Mouse (Mus musculus) cerebellum, adult 11 months (tissue): ENCODE measurements at regions not wholly inside any gene's neighbourhood (a gene's known extent, or its start where the extent isn't known, plus 50 kb on each side); places are given as distances from the start of the nearest gene placed in this dataset.

Source experiments
- DNase-seq: peaks from one replicate; pipeline ENCODE4 v3.0.0; 2022

DNA sequence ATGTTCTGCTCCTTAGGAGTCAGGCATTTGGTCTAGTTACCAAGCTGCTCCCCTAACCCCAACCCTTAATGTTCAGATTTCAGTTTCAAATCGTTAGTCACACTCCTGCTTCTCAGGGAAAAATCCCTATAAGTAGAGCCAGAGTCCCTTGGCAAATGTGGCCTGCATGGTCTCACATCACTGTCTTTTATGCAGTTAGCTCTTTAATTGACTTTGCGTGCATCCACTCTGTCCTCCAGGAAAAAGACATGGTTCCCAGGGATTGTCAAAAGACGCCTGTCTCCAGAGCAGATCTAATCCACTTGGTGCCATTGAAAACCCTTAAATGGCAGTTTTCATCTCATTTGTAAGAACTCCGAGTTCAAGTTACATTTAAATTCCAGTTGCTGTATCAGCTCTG lies 256.3 kb upstream of the Lyplal1 start:
- no peak for DNase-seq

DNA sequence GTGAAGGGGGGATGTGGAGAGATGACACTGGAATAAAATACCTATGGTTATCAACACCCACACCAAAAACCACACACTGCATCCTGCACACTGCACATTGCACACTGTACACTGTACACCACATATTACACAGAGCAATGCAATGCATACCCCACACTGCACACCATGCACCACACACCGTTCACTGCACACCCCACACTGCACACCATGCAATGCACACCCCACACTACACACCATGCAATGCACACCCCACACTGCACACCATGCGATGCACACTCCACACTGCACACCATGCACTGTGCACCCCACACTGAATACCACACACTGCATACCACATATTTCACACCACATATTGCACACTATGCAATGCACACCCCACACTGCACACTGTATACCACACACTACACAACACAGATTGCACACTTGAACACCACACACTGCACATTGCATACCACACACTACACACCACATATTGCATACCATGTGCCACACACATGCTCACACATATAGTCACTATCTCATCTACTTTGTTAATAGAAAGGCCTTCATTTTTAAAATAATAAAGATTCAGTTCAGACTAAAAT lies 255.8 kb upstream of the Lyplal1 start:
- no peak for DNase-seq

DNA sequence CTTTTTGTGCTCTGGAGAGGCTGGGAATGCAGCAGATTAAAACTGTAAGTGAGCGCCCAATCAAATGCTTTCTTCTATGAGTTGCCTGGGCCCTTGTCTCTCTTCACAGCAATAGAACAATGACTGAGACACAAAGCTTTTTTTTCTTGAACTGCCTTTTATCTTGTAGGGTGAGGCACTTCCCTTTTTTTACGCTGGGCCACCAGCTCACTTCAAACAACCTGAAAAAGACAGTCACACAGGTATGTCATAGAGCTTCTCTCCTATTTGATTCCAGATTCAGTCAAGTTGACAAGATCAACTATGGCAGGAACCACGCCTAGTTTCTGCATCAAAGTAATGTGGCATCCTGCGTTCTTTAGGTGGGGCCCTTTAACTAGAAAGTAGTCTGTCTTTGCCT lies 246.2 kb upstream of the Lyplal1 start:
- DNase-seq: no peak

DNA sequence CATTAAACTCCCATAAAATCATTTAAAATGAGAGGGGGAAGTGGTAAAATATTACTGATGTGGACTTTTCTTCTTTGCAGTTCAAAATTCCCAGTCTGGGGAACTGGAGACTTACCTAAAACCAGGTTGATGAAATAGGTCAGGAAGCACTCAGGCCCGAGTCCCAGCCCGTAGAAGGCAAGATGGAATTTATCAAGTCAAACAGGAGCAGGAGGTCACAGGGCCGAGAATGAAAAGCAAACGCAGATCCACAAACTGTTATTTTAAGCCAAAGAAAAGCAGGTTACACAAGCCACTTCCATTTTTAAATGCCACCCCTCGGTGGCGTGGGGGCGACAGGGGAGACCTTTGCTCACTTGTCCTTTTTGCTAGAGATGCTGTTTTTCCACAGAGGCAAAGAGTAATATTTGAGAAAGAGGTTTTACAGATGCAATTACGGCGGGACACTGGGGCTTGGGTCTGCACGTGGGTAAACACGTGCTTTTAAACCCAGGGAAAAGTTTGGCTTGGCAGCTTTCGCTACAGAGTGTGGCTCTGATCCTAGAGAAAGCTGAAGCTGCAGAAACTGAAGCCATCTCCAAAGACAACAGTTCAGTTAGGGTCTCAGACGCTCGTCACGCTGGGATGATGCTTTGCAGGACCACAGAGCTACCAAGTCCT lies 241.0 kb upstream of the Lyplal1 start:
- DNase-seq: no peak

DNA sequence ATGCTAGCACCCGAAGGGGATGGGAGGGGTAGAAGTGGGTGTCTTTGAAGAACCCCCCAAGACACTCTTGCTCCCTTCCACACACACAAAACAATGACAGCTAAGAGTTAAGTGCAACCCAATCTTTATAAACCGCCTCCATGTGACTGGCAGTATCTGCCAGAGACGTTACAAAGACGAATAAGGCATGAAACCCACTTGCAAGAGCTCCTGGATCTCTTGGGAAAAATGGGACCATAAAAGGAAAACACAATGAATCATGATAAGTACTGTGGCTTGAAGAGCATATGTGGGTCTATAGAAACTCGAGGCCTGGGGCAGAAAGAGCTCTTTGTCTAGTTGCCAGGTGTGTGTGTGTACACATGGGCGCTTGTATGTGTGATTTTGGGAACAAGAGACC lies 237.6 kb upstream of the Lyplal1 start:
- no peak for DNase-seq

DNA sequence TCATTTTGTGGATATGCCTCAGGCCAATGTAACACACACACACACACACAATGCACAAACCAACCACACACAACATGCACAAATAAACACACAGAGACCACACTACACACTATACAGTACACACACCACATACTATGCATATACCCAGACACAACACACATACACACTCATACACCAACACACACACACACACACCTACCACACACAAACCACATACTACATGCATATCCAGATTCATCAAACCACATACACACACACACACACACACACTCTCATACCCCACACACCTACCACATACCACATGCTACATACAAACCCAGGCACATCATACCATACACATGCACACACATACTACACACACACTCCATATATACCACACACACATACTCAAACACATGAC lies 237.0 kb upstream of the Lyplal1 start:
- DNase-seq: no peak

DNA sequence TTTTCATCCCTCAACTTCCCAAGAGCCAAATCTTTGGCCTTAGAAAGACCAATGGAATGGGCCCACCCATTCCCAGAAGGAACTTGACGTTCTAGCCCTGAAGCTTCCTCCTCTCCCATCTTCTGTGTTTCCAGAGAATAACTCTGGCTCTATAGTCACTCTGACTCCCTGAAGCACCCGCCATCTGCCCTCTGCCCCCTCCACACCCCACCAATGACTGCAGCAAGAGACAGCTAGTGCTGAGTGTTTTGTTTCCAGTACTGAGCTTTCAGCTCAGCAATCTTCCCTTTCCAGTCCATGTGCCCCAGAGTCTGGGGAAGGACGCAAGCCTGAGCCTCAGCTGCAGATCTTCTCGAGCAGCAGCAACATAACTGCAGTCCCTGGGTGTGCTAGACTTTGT lies 233.3 kb upstream of the Lyplal1 start:
- DNase-seq: no peak

DNA sequence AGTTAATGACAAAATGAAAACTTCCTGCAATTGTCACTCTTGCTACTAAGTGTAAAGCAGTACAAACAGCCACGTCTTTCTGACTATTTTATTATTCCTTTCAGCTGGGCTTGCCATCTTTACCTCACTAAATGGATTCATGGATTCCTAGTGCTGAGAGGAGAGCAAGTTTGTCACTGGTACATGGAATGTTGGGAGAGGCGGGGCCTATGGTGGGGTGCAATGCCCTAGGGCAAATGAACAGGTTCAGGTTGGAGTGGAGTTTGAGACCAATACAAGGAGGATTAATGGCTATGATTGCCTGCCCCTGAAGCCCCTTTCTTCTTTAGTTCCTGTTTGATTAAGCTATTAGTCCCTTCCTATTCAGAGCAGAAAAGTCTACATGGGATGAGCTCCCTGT lies 232.9 kb upstream of the Lyplal1 start:
- DNase-seq: no peak

DNA sequence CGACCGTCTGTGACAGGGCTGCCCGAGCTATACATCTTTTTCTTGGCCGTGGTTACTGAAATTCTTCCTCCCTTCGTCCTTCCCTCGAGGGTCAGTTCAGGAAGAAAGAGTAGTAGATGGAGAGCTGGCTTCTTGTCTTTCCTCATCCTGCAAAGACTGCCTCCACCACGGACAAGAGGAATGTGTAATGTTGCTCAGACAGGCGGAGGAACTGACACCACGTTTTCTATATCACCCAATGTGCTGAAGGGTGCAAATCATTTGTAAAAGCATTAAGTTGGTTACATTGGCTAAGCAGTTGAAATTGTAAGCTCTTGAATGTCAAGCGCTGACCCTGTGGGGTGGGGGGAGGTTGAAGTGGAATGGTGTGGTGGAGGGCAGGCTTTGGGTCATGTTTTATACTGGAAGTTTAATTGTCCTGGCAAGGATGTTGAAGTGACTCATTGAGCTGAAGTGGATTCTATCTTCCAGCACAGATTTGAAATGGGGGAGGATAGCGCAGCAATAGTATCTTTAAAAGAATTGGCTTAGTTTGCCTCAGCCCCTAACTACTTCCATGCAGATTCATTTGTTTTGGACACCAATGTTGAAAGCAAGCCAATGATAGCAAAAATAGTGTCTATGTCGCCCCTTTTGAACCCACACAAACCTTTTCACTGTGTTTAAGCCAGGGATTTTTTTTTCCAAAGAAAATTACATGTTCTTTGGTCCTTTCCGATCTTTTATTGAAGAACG lies 230.5 kb upstream of the Lyplal1 start:
- no peak for DNase-seq

DNA sequence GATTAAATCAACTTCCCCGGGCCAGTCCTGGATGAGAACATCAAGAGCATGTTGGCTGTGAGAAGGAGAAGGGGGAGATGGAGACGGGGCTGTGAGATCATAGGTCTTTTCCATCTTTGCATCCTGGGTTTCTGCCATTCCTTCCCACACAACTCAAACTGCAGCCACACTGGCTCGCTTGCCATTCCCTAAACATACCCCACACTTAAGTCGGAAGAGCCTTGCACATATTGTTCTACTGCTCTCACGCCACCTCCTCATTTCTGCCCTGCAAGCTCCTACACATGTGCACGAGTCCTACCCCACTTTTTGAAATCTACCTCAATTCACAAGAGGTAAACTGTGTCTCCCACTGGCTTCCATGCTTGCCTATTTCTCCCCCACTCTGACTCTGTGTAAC lies 228.3 kb upstream of the Lyplal1 start:
- no peak for DNase-seq

DNA sequence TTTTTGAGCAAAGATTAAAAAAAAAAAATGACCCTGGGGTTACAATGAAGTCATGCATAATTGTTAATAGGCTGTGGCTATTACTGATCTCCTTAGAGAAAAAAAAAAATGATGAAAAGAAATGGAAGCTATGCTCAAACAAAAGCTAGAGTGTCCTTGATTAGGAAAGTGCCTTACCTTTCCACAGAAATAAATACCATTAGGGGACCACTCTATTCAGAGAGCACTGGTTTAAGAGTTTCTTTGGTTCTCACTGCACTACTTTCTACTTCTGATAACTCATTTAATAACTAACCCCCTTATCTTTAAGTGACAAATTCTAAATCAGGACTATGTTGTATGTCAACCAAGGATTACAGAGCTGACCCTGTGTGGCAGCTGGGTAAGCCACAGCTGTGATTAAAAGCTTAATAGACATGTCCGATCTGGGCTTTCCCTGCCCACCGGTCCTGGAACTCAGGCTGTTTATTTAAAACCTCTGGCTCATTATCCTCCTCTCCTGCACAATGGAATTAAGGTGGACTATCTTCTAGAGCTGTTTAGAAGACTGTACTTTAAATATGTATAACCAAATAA lies 225.9 kb upstream of the Lyplal1 start:
- no peak for DNase-seq

DNA sequence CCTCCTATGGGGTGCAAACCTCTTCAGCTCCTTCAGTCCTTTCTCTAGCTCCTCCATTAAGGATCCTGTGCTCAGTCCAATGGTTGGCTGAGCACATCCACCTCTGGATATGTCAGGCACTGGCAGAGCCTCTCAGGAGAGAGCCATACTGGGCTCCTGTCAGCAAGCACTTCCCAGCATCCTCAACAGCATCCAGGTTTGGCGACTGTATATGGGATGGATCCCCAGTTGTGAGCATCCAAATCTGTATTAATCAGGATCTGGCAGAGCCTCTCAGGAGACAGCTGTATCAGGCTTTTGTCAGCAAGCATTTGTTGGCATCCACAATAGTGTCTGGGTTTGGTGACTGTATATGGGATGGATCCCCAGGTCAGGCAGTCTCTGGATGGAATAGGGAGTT lies 225.3 kb upstream of the Lyplal1 start:
- no peak for DNase-seq

DNA sequence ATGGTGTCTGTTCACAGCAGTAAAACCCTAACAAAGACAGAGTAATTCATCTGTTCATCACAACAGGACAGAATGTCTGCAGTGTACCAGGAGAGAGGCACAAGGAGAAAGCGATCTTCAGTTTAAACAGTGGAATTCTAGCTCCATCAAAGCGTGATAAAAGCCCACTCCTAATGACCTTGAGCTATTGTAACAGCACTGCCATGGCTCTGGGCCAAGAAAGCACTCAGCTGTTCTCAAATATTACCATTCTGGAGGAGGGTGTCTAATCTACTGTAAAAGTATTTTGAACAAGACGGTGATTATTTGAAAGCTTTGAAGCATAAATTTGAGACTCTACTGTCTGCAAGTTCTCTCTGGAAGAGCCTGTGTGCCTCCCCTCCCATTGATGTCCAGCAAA lies 224.8 kb upstream of the Lyplal1 start:
- no peak for DNase-seq

DNA sequence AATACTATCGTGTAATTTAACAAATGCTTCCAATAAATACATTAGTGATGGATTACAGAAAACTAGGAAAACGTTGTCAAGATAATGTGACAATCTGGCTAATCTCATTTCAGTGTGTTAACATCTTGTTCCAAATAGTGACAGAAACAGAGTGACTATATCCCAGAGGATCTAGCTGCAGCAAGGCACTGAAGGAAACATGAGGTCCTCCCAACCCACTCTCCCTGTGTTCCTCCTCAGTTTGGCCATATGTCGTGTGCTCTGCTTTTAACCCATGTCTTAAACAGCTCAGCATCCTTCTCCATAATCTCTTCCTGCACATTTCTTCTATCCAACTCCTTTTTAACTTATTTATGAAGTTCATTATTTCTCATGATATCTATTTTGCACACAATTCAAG lies 223.6 kb upstream of the Lyplal1 start:
- DNase-seq: no peak

DNA sequence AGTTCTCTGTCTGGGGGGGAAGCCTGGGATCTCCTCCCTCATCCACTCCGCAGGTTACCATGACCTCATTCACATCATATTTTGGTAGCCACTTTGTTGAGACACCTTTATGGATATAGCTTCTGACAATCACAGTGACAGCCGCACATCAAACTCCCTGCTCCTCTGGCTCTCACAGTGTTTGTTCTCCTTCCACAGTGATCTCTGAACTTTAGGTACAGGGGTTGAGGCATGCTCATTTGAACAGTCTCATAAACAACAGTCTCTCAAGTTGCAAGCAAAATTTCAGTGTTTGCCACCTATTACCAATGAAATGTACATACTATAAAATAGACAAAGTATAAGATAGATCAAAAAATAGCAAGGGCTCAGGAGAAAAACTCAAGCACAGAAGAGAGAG lies 200.2 kb upstream of the Lyplal1 start:
- no peak for DNase-seq

DNA sequence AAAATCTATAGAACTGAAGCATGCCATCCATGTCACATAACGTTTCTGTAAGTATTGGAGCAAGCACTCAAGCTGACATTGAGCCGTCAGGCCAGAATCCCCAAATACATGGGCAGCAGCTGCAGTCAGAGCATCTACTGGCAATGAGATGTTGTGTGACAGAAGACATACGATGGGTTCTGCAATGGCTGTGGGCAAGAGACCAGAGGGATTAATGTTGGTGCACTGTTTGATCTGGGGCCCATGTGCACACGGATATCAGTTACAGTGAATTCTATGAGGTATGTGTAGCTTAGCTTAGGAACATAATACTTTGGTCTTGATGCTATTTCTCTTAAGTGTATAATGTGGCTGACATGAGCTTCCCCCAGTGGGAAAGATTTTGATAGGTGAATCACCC lies 197.1 kb upstream of the Lyplal1 start:
- DNase-seq: no peak

DNA sequence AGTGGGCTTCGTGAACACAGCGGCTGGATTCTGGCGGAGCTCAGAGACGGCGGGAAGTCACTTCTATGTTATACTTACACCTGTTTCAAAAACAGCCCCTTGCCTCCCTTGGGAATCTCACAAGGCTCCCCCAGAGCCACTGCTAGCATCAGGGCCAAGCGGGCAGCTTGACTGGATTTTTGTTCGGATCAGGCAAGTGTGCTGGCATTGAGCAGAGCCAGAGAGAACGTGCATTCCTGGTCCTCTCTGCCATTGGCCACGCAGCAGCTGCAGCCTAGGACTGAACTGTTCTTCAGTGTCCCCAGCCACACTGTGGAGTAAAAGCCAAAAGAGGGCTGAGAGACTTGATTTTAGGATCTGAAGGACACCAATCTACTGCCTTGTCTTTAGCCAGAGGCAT lies 195.6 kb upstream of the Lyplal1 start:
- no peak for DNase-seq

DNA sequence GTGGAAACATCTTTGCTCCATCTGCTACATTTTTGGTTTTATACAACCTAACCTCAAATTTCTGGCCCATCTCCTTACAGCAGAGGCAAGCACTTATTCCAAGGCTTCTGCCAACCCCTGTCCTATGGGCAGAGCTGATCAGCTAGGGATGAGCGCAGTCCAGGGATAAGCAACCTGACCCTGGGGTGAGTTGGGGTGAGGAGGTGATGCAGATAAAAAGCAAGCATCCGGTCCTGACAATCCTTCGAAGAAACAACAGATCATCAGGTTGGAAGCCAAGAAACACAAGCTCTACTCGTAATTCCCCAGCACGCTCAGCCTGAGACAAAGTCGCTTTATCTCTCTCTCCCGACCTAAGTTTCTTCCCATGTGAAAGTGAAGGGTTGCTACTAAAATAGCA lies 194.9 kb upstream of the Lyplal1 start:
- DNase-seq: no peak

DNA sequence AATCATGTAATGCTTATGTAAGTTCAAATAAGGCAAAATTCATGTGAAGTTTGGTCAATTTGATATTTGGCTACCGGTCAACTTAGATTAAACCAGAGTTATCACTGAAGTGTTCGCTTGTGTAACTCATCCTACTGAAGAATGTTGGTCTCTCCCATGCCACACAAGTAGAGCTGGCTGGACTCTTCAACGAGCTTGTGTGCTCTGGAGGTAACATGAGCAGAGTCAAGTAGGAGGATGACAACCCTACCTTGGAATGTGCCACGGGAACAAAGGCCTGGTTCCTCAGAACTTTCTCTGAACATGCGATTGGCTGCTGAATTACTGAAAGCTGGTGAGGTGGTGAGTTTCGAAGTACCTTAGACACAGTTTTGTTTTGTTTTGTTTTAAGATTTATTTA lies 190.5 kb upstream of the Lyplal1 start:
- no peak for DNase-seq

DNA sequence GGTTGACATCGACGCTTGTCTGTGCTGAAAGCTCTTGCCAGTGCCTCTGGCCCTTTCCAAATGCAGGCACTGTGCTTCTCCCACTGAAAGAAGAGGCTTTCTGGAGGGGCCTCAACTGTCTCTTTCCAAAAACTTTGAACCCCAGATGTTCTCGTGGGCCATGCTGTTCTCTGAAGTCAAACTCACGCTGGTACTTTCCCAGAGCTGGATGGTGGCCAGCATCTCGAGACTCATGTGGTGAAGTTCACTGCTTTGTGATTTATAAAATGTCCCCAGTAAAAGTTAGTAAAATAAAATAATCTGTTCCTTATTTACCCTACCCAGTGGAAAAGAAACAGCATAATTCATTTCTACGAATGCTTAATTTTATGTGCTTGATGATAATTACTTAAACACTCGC lies 180.4 kb upstream of the Lyplal1 start:
- DNase-seq: no peak

DNA sequence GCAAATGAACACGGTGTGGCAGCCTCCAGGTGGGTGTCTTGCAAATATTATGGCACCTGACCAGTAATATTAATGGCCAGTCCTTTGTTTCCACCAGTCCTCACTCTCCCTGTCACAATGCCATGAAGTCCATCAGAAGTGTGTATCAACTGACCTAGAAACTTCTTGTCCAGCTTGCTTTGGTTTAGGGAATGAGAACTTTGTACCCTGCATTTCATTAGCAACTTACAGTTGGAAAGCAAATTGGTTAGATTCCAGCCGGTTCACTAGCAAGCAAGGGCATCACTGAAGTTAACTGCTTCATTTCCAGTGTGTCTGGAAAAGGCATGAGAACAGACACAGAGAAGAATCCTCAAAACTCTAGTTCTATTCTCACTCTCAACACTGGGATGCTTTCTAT lies 178.1 kb upstream of the Lyplal1 start:
- DNase-seq: no peak

DNA sequence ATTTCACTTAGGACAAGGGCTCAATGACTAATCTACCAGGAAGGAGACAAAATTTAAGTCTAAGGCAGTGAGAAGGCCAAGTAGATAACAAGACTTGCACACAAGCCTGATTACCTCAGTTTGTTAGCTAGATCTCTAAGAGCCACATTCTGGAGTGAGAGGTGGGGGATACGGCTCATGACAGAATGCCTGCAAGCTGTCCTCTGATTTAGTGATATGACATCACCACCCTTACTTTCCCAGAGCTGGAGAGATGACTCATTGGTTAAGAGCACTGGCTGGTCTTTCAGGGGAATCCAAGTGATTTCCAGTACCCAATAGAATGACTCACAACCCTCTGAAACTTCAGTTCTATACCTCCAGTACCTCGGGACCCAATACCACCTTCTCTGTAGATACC lies 177.5 kb upstream of the Lyplal1 start:
- no peak for DNase-seq

DNA sequence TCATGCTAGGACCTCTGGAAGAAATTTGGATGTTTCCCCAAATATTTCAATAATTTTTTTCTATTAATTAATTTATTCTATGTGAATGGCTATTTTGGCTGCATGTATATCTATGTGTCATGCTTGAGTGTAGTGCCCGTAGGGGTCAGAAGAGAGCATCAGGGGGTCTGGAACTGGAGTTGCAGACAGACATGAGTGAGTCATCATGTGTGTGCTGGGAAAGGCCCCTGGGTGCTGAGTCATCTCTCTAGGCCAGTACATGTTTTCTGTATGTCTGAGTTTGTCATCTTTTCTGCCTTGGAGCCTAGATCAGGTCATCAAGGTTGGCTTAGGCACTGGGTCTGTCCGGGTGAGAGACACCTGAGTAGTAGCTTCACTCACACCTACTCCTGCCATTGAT lies 172.0 kb upstream of the Lyplal1 start:
- no peak for DNase-seq

DNA sequence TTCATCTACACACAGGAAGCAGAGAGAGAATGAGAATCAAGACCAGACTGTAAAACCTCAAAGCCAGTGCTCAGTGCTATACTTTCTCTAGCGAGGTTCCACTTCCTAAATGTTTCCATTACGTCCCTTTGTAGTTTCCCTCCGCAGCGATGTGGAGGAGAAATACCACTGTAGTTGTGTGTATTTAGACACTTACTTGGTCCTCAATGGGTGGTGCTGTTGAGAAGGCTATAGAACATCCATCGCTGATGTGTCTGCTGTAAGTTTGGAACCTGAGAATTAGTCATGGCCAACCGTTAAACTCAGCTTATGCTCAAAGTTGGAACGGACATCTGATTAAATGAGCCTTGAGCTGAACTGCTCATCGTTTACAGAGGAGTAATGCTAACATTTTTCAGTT lies 170.7 kb upstream of the Lyplal1 start:
- no peak for DNase-seq
